Mouse (Mus musculus): ENCODE measurements around the gene Zg16. TPM values are rescaled to one million over a fixed set of nuclear protein-coding genes. Genes with fewer than 3 reads are reported as not detected.

The Zg16 gene
- polyA plus RNA-seq, 1 experiment from 2014 or later = not detected

GRCm38 (mm10) chr7:127030172-127030571 is 57.0 kb downstream of the Zg16 start:
- no peak for ATAC-seq (replicated peaks)
- Histone ChIP-seq H3K4me1 (peaks cover 10% of the 10 kb centered on the region), H3K27me3 (replicated peaks) (no peaks in the 10 kb centered on the region), H3K4me3 (no peak overlapping the region), H3K36me3 (replicated peaks) (no peaks in the 10 kb centered on the region), H3K4me2 (no peak overlapping the region), H3K9me3 (no peaks in the 10 kb centered on the region), H3K27ac (no peak overlapping the region), H3K9ac (no peak overlapping the region)
- WGBS = 98% methylated on average over 1 of the region's 1 CpGs

GRCm38 (mm10) chr7:127027885-127028284 is 59.2 kb downstream of the Zg16 start:
- WGBS = 63% methylated on average over 8 of the region's 8 CpGs
- H3K27ac ChIP-seq = peak overlapping the region; percentile 99
- H3K36me3 ChIP-seq (replicated peaks) = no peaks in the 10 kb centered on the region; the same call in 1 of the 2 replicates
- peak; percentile 28; the same call in 1 of the 2 replicates for ATAC-seq (replicated peaks)
- H3K4me1 ChIP-seq = peaks cover 33% of the 10 kb centered on the region
- no peaks in the 10 kb centered on the region for H3K27me3 ChIP-seq (replicated peaks)
- H3K4me3 ChIP-seq = peak overlapping the region; percentile 81
- peak overlapping the region; percentile 87 for H3K4me2 ChIP-seq
- peak overlapping the region; percentile 44 for H3K9ac ChIP-seq
- H3K9me3 ChIP-seq = no peaks in the 10 kb centered on the region

GRCm38 (mm10) chr7:127026984-127027726 is 60.0 kb downstream of the Zg16 start, which contains the start of gene Maz:
Gene Maz, minus strand, starts transcription at chr7:127027037.
- Histone ChIP-seq H3K4me3 (peak within 1 kb of the TSS; percentile 81), H3K4me1 (peaks cover 40% of the 10 kb centered on the region), H3K27ac (peak within 1 kb of the TSS; percentile 99), H3K9ac (peak within 1 kb of the TSS; percentile 95), H3K36me3 (replicated peaks) (peaks cover 5% of the 10 kb centered on the region), H3K27me3 (replicated peaks) (no peaks in the 10 kb centered on the region), H3K4me2 (peak within 1 kb of the TSS; percentile 87), H3K9me3 (no peaks in the 10 kb centered on the region)
- whole genome bisulfite sequencing = under 1% methylated on average over 52 of the region's 63 CpGs
- peak; percentile 90 for ATAC-seq (replicated peaks)

- 0% methylated on average over 1 of the region's 48 CpGs for WGBS
- Histone ChIP-seq H3K27ac (peak overlapping the region; percentile 99), H3K9me3 (no peaks in the 10 kb centered on the region), H3K4me1 (peaks cover 46% of the 10 kb centered on the region), H3K36me3 (replicated peaks) (peaks cover 6% of the 10 kb centered on the region), H3K4me3 (peak overlapping the region; percentile 81), H3K9ac (peak overlapping the region; percentile 95), H3K4me2 (peak overlapping the region; percentile 87), H3K27me3 (replicated peaks) (no peaks in the 10 kb centered on the region)
- ATAC-seq (replicated peaks) = no peak
Measured at GRCm38 (mm10) chr7:127026616-127026983, 60.5 kb downstream of the Zg16 start.

GRCm38 (mm10) chr7:127026161-127026600 is 60.9 kb downstream of the Zg16 start:
- Histone ChIP-seq H3K4me1 (peaks cover 50% of the 10 kb centered on the region), H3K36me3 (replicated peaks) (peaks cover 6% of the 10 kb centered on the region), H3K4me2 (peak overlapping the region; percentile 87), H3K9me3 (no peaks in the 10 kb centered on the region), H3K4me3 (peak overlapping the region; percentile 81), H3K27ac (peak overlapping the region; percentile 99), H3K27me3 (replicated peaks) (no peaks in the 10 kb centered on the region), H3K9ac (peak overlapping the region; percentile 95)
- WGBS = 1% methylated on average over 32 of the region's 48 CpGs
- ATAC-seq (replicated peaks) = no peak; the same call in 1 of the 2 replicates

- H3K27ac ChIP-seq = peak overlapping the region; percentile 99
- no peak for ATAC-seq (replicated peaks)
- WGBS = 1% methylated on average over 52 of the region's 65 CpGs
Measured at GRCm38 (mm10) chr7:127025556-127026160, 61.5 kb downstream of the Zg16 start.

GRCm38 (mm10) chr7:127024755-127025555 is 62.2 kb downstream of the Zg16 start:
- under 1% methylated on average over 30 of the region's 30 CpGs for WGBS
- ATAC-seq (replicated peaks) = peak; percentile 44
- peaks cover 62% of the 10 kb centered on the region for H3K4me1 ChIP-seq
- H3K4me3 ChIP-seq = peak overlapping the region; percentile 81
- no peaks in the 10 kb centered on the region for H3K27me3 ChIP-seq (replicated peaks)
- H3K36me3 ChIP-seq (replicated peaks) = peaks cover 6% of the 10 kb centered on the region
- H3K27ac ChIP-seq = peak overlapping the region; percentile 99
- no peaks in the 10 kb centered on the region for H3K9me3 ChIP-seq
- H3K9ac ChIP-seq = peak overlapping the region; percentile 95
- peak overlapping the region; percentile 87 for H3K4me2 ChIP-seq

More at GRCm38 (mm10) chr7:127025556-127026160, 61.5 kb downstream of the Zg16 start:
- Histone ChIP-seq H3K4me1 (peaks cover 55% of the 10 kb centered on the region), H3K9me3 (no peaks in the 10 kb centered on the region), H3K36me3 (replicated peaks) (peaks cover 6% of the 10 kb centered on the region), H3K27me3 (replicated peaks) (no peaks in the 10 kb centered on the region), H3K4me3 (peak overlapping the region; percentile 81), H3K4me2 (peak overlapping the region; percentile 87), H3K9ac (peak overlapping the region; percentile 95)

- H3K9ac ChIP-seq = peak overlapping the region; percentile 95
- 15% methylated on average over 19 of the region's 19 CpGs for WGBS
- H3K27ac ChIP-seq = peak overlapping the region; percentile 99
- peak overlapping the region; percentile 81 for H3K4me3 ChIP-seq
- no peaks in the 10 kb centered on the region for H3K27me3 ChIP-seq (replicated peaks)
- H3K4me2 ChIP-seq = peak overlapping the region; percentile 87
- peaks cover 71% of the 10 kb centered on the region for H3K4me1 ChIP-seq
- no peaks in the 10 kb centered on the region for H3K9me3 ChIP-seq
- ATAC-seq (replicated peaks) = no peak
- peaks cover 6% of the 10 kb centered on the region for H3K36me3 ChIP-seq (replicated peaks)
Measured at GRCm38 (mm10) chr7:127023896-127024690, 63.0 kb downstream of the Zg16 start.

GRCm38 (mm10) chr7:127023272-127023691 is 63.8 kb downstream of the Zg16 start:
- Histone ChIP-seq H3K36me3 (replicated peaks) (peaks cover 6% of the 10 kb centered on the region), H3K4me2 (peak overlapping the region; percentile 87), H3K9ac (peak overlapping the region; percentile 95), H3K4me3 (peak overlapping the region; percentile 81), H3K27ac (peak overlapping the region; percentile 99), H3K9me3 (no peaks in the 10 kb centered on the region), H3K27me3 (replicated peaks) (no peaks in the 10 kb centered on the region), H3K4me1 (peaks cover 76% of the 10 kb centered on the region)
- no peak for ATAC-seq (replicated peaks)
- WGBS = 66% methylated on average over 13 of the region's 13 CpGs

GRCm38 (mm10) chr7:127022528-127023271 is 64.4 kb downstream of the Zg16 start:
- 85% methylated on average over 7 of the region's 7 CpGs for WGBS
- peaks cover 6% of the 10 kb centered on the region for H3K36me3 ChIP-seq (replicated peaks)
- peak overlapping the region; percentile 12; the same call in 1 of the 2 replicates for H3K9ac ChIP-seq
- H3K4me2 ChIP-seq = peak overlapping the region; percentile 87
- no peak for ATAC-seq (replicated peaks)
- H3K4me3 ChIP-seq = no peak overlapping the region
- peaks cover 76% of the 10 kb centered on the region for H3K4me1 ChIP-seq
- peak overlapping the region; percentile 99 for H3K27ac ChIP-seq
- H3K9me3 ChIP-seq = no peaks in the 10 kb centered on the region
- no peaks in the 10 kb centered on the region for H3K27me3 ChIP-seq (replicated peaks)

All from midbrain, embryonic 15.5 days (tissue).